Mouse (Mus musculus) myocyte (in vitro differentiated cells): ENCODE results near the gene Atg2a.

Source experiments
- CEBPB ChIP-seq: IDR thresholded peaks from 2 replicates; pipeline ENCODE4 v1.6.1; 2011; ENCODE audit warnings: mild to moderate bottlenecking, moderate library complexity; ENCODE audit not compliant: poor library complexity, insufficient read depth, severe bottlenecking
- E2F4 ChIP-seq: IDR thresholded peaks from one replicate; pipeline ENCODE4 v1.6.1; 2011; ENCODE audit warnings: mild to moderate bottlenecking, control low read depth, moderate library complexity; ENCODE audit not compliant: insufficient read depth
- MAX ChIP-seq: IDR thresholded peaks from one replicate; pipeline ENCODE4 v1.6.1; 2011; ENCODE audit warnings: low read depth, mild to moderate bottlenecking, control low read depth
- MYOD1 ChIP-seq, 3 experiments: IDR thresholded peaks; one replicate each; pipeline ENCODE4 v1.6.1; 2011; ENCODE audit warnings: control low read depth in 2 of 3, low read depth in 2 of 3, mild to moderate bottlenecking in 2 of 3, moderate library complexity in 1 of 3; ENCODE audit not compliant: insufficient read length in 2 of 3, control insufficient read depth in 1 of 3
- MYOG ChIP-seq, 3 experiments: IDR thresholded peaks; one replicate each; pipeline ENCODE4 v1.6.1; 2011; ENCODE audit warnings: control low read depth in 2 of 3, low read depth in 2 of 3, mild to moderate bottlenecking in 2 of 3; ENCODE audit not compliant: insufficient read length in 2 of 3, control insufficient read depth in 1 of 3, insufficient read depth in 1 of 3
- POLR2A ChIP-seq: IDR thresholded peaks from one replicate; pipeline ENCODE4 v1.6.1; 2011; ENCODE audit warnings: low read depth, mild to moderate bottlenecking, control low read depth, moderate library complexity; ENCODE audit not compliant: insufficient read length
- REST ChIP-seq: IDR thresholded peaks from one replicate; pipeline ENCODE4 v1.6.1; 2011; ENCODE audit warnings: mild to moderate bottlenecking, control low read depth, moderate library complexity; ENCODE audit not compliant: insufficient read depth, insufficient read length
- SRF ChIP-seq: IDR thresholded peaks from one replicate; pipeline ENCODE4 v1.6.1; 2011; ENCODE audit warnings: low read depth; ENCODE audit not compliant: control insufficient read depth, insufficient read length
- TCF12 ChIP-seq: IDR thresholded peaks from one replicate; pipeline ENCODE4 v1.6.1; 2011; ENCODE audit warnings: mild to moderate bottlenecking, control low read depth; ENCODE audit not compliant: poor library complexity, insufficient read depth, severe bottlenecking
- USF1 ChIP-seq: IDR thresholded peaks from one replicate; pipeline ENCODE4 v1.6.1; 2011; ENCODE audit warnings: low read depth, mild to moderate bottlenecking, control low read depth, moderate library complexity

- no peak for TF ChIP-seq POLR2A
- no peak for TF ChIP-seq CEBPB
- TF ChIP-seq E2F4: no peak
- TF ChIP-seq TCF12: no peak
- no peak for TF ChIP-seq REST
- no peak for TF ChIP-seq MYOD1 (IDR thresholded peaks at IDR 0.05; ENCODE audit: control insufficient read depth in 1 of 3, insufficient read length in 2 of 3, low read depth in 2 of 3)
- TF ChIP-seq SRF: no peak
- no peak for TF ChIP-seq MYOG (IDR thresholded peaks at IDR 0.05; ENCODE audit: control insufficient read depth in 1 of 3, insufficient read depth in 1 of 3, insufficient read length in 2 of 3, low read depth in 2 of 3)
- TF ChIP-seq MAX: no peak
- TF ChIP-seq USF1: no peak
Observed at GRCm38 (mm10) chr19:6267306-6268169, 26.1 kb downstream of the Atg2a start.
